Mouse (Mus musculus): ENCODE results near the gene Cluh. TPM values are rescaled to one million over a fixed set of nuclear protein-coding genes. Genes with fewer than 3 reads are reported as not detected.

Gene Cluh
- 14.8 TPM for polyA plus RNA-seq (2015; fragmentation: Illumina TruSeq; extraction: RNeasy Lipid Tissue Mini Kit (QIAGEN cat#74804); ENCODE audit: insufficient read depth, low replicate concordance)

GRCm38 (mm10) chr11:74649095-74649646 is at the start of gene Cluh:
Gene Cluh, plus strand, starts transcription at chr11:74649495.

DNA sequence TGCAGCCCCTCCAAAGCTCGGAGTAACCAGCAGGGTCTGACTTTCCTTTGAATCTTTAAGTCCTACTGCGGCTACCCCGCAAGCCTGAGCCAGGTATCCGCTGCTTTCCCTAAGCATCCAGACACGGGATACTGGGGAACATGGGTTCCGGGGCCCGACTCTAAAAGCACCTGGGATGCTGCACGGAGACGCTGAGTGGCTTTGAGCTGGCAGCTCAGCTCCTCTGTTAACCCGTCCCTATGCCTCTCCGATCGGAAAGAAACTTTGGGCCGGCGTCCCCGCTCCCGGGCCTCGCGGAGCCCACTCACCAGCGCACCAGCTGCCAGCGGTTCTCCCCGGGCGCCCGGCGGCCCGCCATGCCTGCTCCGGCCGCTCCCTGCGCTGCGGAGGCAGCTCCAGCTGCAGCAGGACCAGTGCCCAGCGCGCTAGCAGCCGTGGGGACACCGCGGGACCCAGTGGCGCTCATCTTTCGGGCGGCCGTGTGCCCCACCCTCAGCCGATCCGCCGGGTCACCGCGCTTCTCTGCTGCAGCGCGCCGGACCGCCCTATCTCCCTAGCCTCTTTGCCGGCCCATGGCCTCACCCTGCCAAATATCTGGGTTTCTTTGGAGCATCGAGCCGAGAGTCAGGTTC is 38.6 kb upstream of the Cluh start, which contains the start of gene Rap1gap2:
Gene Rap1gap2, minus strand, starts transcription at position 371 of the 632 bp plus-strand sequence.

DNA sequence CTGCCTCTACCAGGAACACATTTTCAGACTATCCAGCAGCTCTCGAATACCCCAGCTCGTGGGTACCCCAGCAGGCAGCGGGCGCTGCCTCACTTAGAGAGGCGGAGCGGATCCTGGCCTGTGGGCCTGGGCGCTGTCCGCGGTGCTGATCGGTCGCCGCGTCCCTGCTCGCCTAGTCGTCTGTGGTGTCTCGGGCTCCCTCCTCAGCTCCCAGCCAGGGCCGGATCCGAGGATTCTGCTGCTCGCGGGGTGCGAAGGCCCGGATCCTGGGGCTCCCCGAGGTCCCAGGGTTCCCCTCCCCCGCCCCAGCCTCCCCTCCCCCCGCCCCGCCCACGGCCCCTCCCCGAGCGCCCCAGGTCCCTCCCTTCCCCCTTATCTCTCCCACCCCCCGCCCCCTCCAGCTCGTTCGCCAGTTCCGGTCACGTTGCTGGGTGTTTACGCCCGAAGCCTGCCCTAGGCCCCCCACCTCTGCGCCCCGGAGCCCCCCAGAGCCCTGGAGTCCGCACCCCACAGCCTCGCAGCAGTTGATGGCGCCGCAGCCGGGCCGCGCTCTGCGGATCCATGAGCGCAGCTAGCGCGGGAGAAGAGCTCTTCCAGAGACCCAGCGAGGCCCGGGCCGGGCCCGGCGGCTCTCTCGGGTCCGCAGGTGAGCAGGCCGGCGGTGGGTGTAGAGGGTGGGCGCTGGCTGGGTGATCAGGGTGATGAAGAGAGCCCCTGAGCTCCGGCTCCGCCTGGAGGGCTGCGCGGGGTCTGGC is 29.9 kb upstream of the Cluh start, which contains the start of gene Ccdc92b:
Gene Ccdc92b, plus strand, starts transcription at position 405 of the 755 bp plus-strand sequence.

Other genes starting within 250 kb of the Cluh start
- gene Rap1gap2, start 38.6 kb upstream of the Cluh start, polyA plus RNA-seq (2015; fragmentation: Illumina TruSeq; extraction: RNeasy Lipid Tissue Mini Kit (QIAGEN cat#74804); ENCODE audit: insufficient read depth, low replicate concordance) = 13.5 TPM
- 2.5 TPM for gene Ccdc92b, start 29.9 kb upstream of the Cluh start, polyA plus RNA-seq (2015; fragmentation: Illumina TruSeq; extraction: RNeasy Lipid Tissue Mini Kit (QIAGEN cat#74804); ENCODE audit: insufficient read depth, low replicate concordance)
- gene Pafah1b1, start 75.2 kb downstream of the Cluh start, polyA plus RNA-seq (2015; fragmentation: Illumina TruSeq; extraction: RNeasy Lipid Tissue Mini Kit (QIAGEN cat#74804); ENCODE audit: insufficient read depth, low replicate concordance) = 187 TPM
- 25.5 TPM for gene Mettl16, start 121.3 kb downstream of the Cluh start, polyA plus RNA-seq (2015; fragmentation: Illumina TruSeq; extraction: RNeasy Lipid Tissue Mini Kit (QIAGEN cat#74804); ENCODE audit: insufficient read depth, low replicate concordance)
- gene Mnt, start 181.4 kb downstream of the Cluh start, polyA plus RNA-seq (2015; fragmentation: Illumina TruSeq; extraction: RNeasy Lipid Tissue Mini Kit (QIAGEN cat#74804); ENCODE audit: insufficient read depth, low replicate concordance) = 9.4 TPM
- gene Sgsm2, start 247.6 kb downstream of the Cluh start, polyA plus RNA-seq (2015; fragmentation: Illumina TruSeq; extraction: RNeasy Lipid Tissue Mini Kit (QIAGEN cat#74804); ENCODE audit: insufficient read depth, low replicate concordance) = 3.1 TPM
- gene Tsr1, start 248.6 kb downstream of the Cluh start, polyA plus RNA-seq (2015; fragmentation: Illumina TruSeq; extraction: RNeasy Lipid Tissue Mini Kit (QIAGEN cat#74804); ENCODE audit: insufficient read depth, low replicate concordance) = 61.4 TPM